Mouse (Mus musculus) Patski (cell line): Measurements from ENCODE around the gene Gm6899. TPM values are rescaled to one million over a fixed set of nuclear protein-coding genes. Genes with fewer than 3 reads are reported as not detected.

Experiments used
- ATAC-seq: fragments of 100-300 bp; one replicate; pipeline ENCODE4 v1.8.0; 2021
- CTCF ChIA-PET: fragments of 350-600 bp; sonication (Branson Sonifier 250); formaldehyde crosslinking; loops from one replicate; lab custom pipeline; 2022; ENCODE audit warnings: inconsistent platforms; lab: Charles Lee
- POLR2A ChIA-PET: fragments of 350-600 bp; sonication (Branson Sonifier 250); formaldehyde crosslinking; loops from one replicate; lab custom pipeline; 2022; ENCODE audit warnings: antibody characterized with exemption, inconsistent platforms; lab: Charles Lee
- DNase-seq: peaks from one replicate; pipeline ENCODE4 v3.0.0-alpha.2; 2011; ENCODE audit warnings: low read depth, low spot score
- H3K27me3 ChIP-seq: fragments of 371-371 bp; one replicate; pipeline ENCODE4 v1.5.1; 2021
- CTCF ChIP-seq: fragments of 100-300 bp; IDR thresholded peaks from one replicate; pipeline ENCODE4 v1.5.1; 2021
- in situ Hi-C: fragments of 300-500 bp; cut with MboI; formaldehyde crosslinking; loops from 3 replicates; pipeline ENCODE4 v1.11.1; 2018; ENCODE audit warnings: low pct_unique_long_range_greater_than_20kb, mixed read lengths
- polyA plus RNA-seq: library from polyadenylated mRNA; unstranded; gene quantifications from one replicate; pipeline ENCODE4 v1.2.3, GENCODE M21; 2021

The Gm6899 gene
- not detected for polyA plus RNA-seq

GRCm38 (mm10) chr11:26593061-26594059 lies at the start of gene Gm6899, which contains the start of gene Vrk2:
TSS of gene Gm6899 (plus strand) at chr11:26593241.
TSS of gene Vrk2 (minus strand) at chr11:26593999.
- ChIA-PET POLR2A (no interaction called here), CTCF (no interaction called here)
- in situ Hi-C loops = loop anchor here (5.0 kb wide), 1 partner anchor 206 kb away; the partner anchor contains the start of gene Fancl
- ATAC-seq (peak; percentile 99), DNase-seq (peak; percentile 38)
- H3K27me3 ChIP-seq = no peaks in the 10 kb centered on the region
- TF ChIP-seq CTCF = peak; percentile 34

GRCm38 (mm10) chr11:26551551-26551950 lies 41.5 kb upstream of the Gm6899 start:
- ChIA-PET POLR2A (no interaction called here), CTCF (no interaction called here)
- TF ChIP-seq CTCF = no peak
- in situ Hi-C loops = no loop called here
- DNase-seq (no peak), ATAC-seq (no peak)
- no peaks in the 10 kb centered on the region for H3K27me3 ChIP-seq

GRCm38 (mm10) chr11:26585409-26586366 lies 7.4 kb upstream of the Gm6899 start:
- in situ Hi-C loops = no loop called here
- CTCF ChIA-PET = no interaction called here
- POLR2A ChIA-PET = no interaction called here
- no peak for DNase-seq
- no peak for TF ChIP-seq CTCF
- H3K27me3 ChIP-seq = no peaks in the 10 kb centered on the region
- ATAC-seq = no peak

GRCm38 (mm10) chr11:26586367-26587183 lies 6.5 kb upstream of the Gm6899 start:
- in situ Hi-C loops = no loop called here
- no peak for TF ChIP-seq CTCF
- DNase-seq (no peak), ATAC-seq (no peak)
- CTCF ChIA-PET = no interaction called here
- POLR2A ChIA-PET = no interaction called here
- H3K27me3 ChIP-seq = no peaks in the 10 kb centered on the region

- ChIA-PET POLR2A (no interaction called here), CTCF (no interaction called here)
- DNase-seq (no peak), ATAC-seq (no peak)
- no peak for TF ChIP-seq CTCF
- in situ Hi-C loops = no loop called here
- no peaks in the 10 kb centered on the region for H3K27me3 ChIP-seq
Observed at GRCm38 (mm10) chr11:26587184-26587524, 5.9 kb upstream of the Gm6899 start.

GRCm38 (mm10) chr11:26592395-26593053 lies 517 bp upstream of the Gm6899 start:
- no peak for ATAC-seq
- no peaks in the 10 kb centered on the region for H3K27me3 ChIP-seq
- DNase-seq = no peak
- in situ Hi-C loops = loop anchor here (5.0 kb wide), 1 partner anchor 205 kb away; the partner anchor contains the start of gene Fancl
- ChIA-PET POLR2A (no interaction called here), CTCF (no interaction called here)
- TF ChIP-seq CTCF = no peak

- POLR2A ChIA-PET = no interaction called here
- in situ Hi-C loops = loop anchor here (5.0 kb wide), 1 partner anchor 207 kb away; the partner anchor contains the start of gene Fancl
- DNase-seq (no peak), ATAC-seq (no peak)
- TF ChIP-seq CTCF = no peak
- peaks cover 2% of the 10 kb centered on the region for H3K27me3 ChIP-seq
- CTCF ChIA-PET = interaction anchor here (1.3 kb wide), 2 partner anchors 10 to 13 kb away, joined by 3 read pairs; no protein-coding TSS in a partner anchor
Observed at GRCm38 (mm10) chr11:26594487-26594886, 1.4 kb downstream of the Gm6899 start.

GRCm38 (mm10) chr11:26596186-26596585 lies 3.1 kb downstream of the Gm6899 start:
- in situ Hi-C loops = no loop called here
- H3K27me3 ChIP-seq = peaks cover 8% of the 10 kb centered on the region
- TF ChIP-seq CTCF = no peak
- no peak for ATAC-seq
- no peak for DNase-seq
- ChIA-PET POLR2A (no interaction called here), CTCF (no interaction called here)

- no peak for DNase-seq
- H3K27me3 ChIP-seq = peaks cover 8% of the 10 kb centered on the region
- ChIA-PET POLR2A (no interaction called here), CTCF (no interaction called here)
- TF ChIP-seq CTCF = no peak
- in situ Hi-C loops = no loop called here
- ATAC-seq = no peak
Observed at GRCm38 (mm10) chr11:26597145-26597544, 4.1 kb downstream of the Gm6899 start.
